ENCODE assay signal across 9 mouse cellular contexts in the genomic region with DNA sequence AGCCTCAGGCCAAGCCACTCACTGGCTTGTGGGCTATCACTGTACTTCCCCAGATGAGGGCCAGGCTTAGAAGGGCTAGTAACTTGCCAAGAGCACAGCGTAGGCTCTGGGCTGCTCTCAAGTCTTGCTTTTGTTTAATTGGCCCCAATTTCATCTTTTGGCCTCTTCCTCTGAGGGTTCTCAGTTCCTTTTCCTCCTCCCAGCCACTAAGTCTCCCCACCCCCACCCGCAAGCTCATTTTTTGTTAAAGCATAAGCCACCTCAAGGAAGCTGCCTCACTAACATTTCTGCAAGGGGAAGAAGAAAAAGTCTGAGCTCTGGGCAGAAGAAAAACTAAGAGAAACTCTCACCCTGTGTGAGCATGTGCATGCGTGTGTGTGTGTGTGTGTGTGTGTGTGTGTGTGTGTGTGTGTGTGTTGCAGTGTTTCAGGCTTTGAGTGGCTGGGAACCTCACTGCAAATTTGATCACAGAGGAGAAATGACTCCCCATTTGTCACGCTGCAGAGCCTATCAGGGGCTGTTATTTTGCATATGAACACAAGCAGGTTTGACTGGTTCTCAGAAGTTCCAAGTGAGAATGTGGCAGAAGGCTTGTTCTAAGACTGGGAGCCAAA. TPM values are rescaled to one million over a fixed set of nuclear protein-coding genes. Genes with fewer than 3 reads are reported as not detected.
DNase-seq lines count a peak whose midpoint lies in the region; ATAC-seq and TF ChIP-seq lines count a peak whose summit lies in the region.
"Had no signal": no experiment of that assay in that cellular context is flagged by ENCODE, and none has a peak within 500 bp of the region (broad histone marks: within the 10 kb centered on the region; RNA-seq: fewer than 3 reads in every experiment).

No protein-coding gene starts in this region.

- no peak for TF ChIP-seq CTCF in forebrain, postnatal 0 days (IDR thresholded peaks at IDR 0.05; ENCODE audit: low read depth)
- no peak for TF ChIP-seq CTCF in MEL (IDR thresholded peaks at IDR 0.05 in 2 of 3, conservative IDR thresholded peaks at IDR 0.05 in 1 of 3; ENCODE audit: control insufficient read depth in 1 of 3, insufficient read depth in 1 of 3, low read depth in 2 of 3, low read length in 3 of 3, poor library complexity in 1 of 3, severe bottlenecking in 1 of 3)

- H3K27me3 ChIP-seq in forebrain, postnatal 0 days (ENCODE audit: insufficient read depth, low read length), result peaks cover 15% of the 10 kb centered on the region
- peaks cover 12% of the 10 kb centered on the region for H3K27me3 ChIP-seq in forebrain, embryonic 11.5 days (ENCODE audit: control insufficient read depth, insufficient read depth, low read length)
- H3K27me3 ChIP-seq in MEL (ENCODE audit: control insufficient read depth in 1 of 2, insufficient read depth in 2 of 2, low read length in 2 of 2), result peaks cover 3 to 6% of the 10 kb centered on the region in 2 experiments; a peak in 2 of 4 replicates

- no peak overlapping the region for H3K4me2 ChIP-seq in forebrain, postnatal 0 days (ENCODE audit: low read depth)
- no peak overlapping the region for H3K4me2 ChIP-seq in forebrain, embryonic 11.5 days (ENCODE audit: low read depth, low read length, severe bottlenecking)

- TF ChIP-seq RAD21 in MEL (IDR thresholded peaks at IDR 0.05; ENCODE audit: low read depth, low read length), result no peak

- intact Hi-C loops in left cerebral cortex, postnatal 4 days (cut with DNase I), result no loop called here

- H3K9ac ChIP-seq in forebrain, postnatal 0 days, result no peak overlapping the region
- H3K9ac ChIP-seq in forebrain, embryonic 11.5 days (ENCODE audit: low read length), result no peak overlapping the region
- no peak overlapping the region for H3K9ac ChIP-seq in MEL (ENCODE audit: control insufficient read depth, low read depth, low read length, poor library complexity, severe bottlenecking)

- H3K4me1 ChIP-seq in forebrain, postnatal 0 days (ENCODE audit: insufficient read depth), result no peaks in the 10 kb centered on the region; the same call in 1 of the 2 replicates
- peaks cover 2% of the 10 kb centered on the region; the same call in 1 of the 2 replicates for H3K4me1 ChIP-seq in forebrain, embryonic 11.5 days (replicated peaks; ENCODE audit: control insufficient read depth, insufficient read depth, low read length)
- peaks cover 2 to 3% of the 10 kb centered on the region in 2 experiments; a peak in 1 of 4 replicates for H3K4me1 ChIP-seq in MEL (ENCODE audit: control insufficient read depth in 1 of 2, insufficient read depth in 2 of 2, low read length in 2 of 2)

- no peak overlapping the region for H3K4me3 ChIP-seq in forebrain, postnatal 0 days (ENCODE audit: low read depth, low read length)
- H3K4me3 ChIP-seq in forebrain, embryonic 11.5 days (ENCODE audit: low read depth, low read length), result no peak overlapping the region
- no peak overlapping the region for H3K4me3 ChIP-seq in MEL (ENCODE audit: control insufficient read depth in 1 of 2, insufficient read depth in 1 of 2, low read depth in 2 of 2, low read length in 2 of 2)

- no peak for DNase-seq in forebrain, postnatal 0 days
- no peak for DNase-seq in forebrain, embryonic 11.5 days (ENCODE audit: low spot score)
- DNase-seq in MEL (ENCODE audit: low read depth, low spot score), result peak; percentile 27
- peak; percentile 58 for DNase-seq in kidney, adult 9 months
- peak; percentile 75 for DNase-seq in naive thymus-derived CD4-positive, alpha-beta T cell, adult 2 months (ENCODE audit: low read depth)
- no peak for DNase-seq in left cerebral cortex, postnatal 4 days
- no peak for DNase-seq in ovary, postnatal 14 days (ENCODE audit: low spot score)
- DNase-seq in gastrocnemius, postnatal 10 days, result no peak
- DNase-seq: gastrocnemius, postnatal 36 days had no signal

- TF ChIP-seq EP300 in MEL (IDR thresholded peaks at IDR 0.05; ENCODE audit: low read depth in 1 of 2, low read length in 2 of 2), result no peak

- no peak for TF ChIP-seq POLR2A in MEL (IDR thresholded peaks at IDR 0.05; ENCODE audit: control insufficient read depth in 1 of 2, insufficient read depth in 1 of 2, low read depth in 1 of 2, low read length in 2 of 2, poor library complexity in 1 of 2)

- H3K27ac ChIP-seq in forebrain, postnatal 0 days (ENCODE audit: low read depth, low read length), result no peak overlapping the region
- H3K27ac ChIP-seq in forebrain, embryonic 11.5 days (ENCODE audit: low read depth, low read length), result no peak overlapping the region
- H3K27ac ChIP-seq in MEL (ENCODE audit: control insufficient read depth, low read depth, low read length), result no peak overlapping the region

- peak; percentile 26; the same call in 1 of the 2 replicates for ATAC-seq in forebrain, postnatal 0 days
- ATAC-seq in forebrain, embryonic 11.5 days (replicated peaks; ENCODE audit: low FRiP score), result no peak

- H3K79me2 ChIP-seq in MEL (ENCODE audit: control insufficient read depth, insufficient read depth, low read length, poor library complexity), result no peaks in the 10 kb centered on the region

- no peaks in the 10 kb centered on the region for H3K9me3 ChIP-seq in forebrain, postnatal 0 days (ENCODE audit: low read length)
- no peaks in the 10 kb centered on the region for H3K9me3 ChIP-seq in forebrain, embryonic 11.5 days (ENCODE audit: control insufficient read depth, low read length)
- no peaks in the 10 kb centered on the region for H3K9me3 ChIP-seq in MEL (replicated peaks; ENCODE audit: insufficient read depth, low read length)

- 53% methylated on average over 4 of the region's 4 CpGs for WGBS in forebrain, postnatal 0 days
- WGBS in forebrain, embryonic 11.5 days, result 58% methylated on average over 4 of the region's 4 CpGs

- H3K36me3 ChIP-seq in forebrain, postnatal 0 days (ENCODE audit: insufficient read depth), result no peaks in the 10 kb centered on the region
- no peaks in the 10 kb centered on the region for H3K36me3 ChIP-seq in forebrain, embryonic 11.5 days (ENCODE audit: control insufficient read depth, insufficient read depth, low read length)
- no peaks in the 10 kb centered on the region for H3K36me3 ChIP-seq in MEL (ENCODE audit: control insufficient read depth in 1 of 2, insufficient read depth in 2 of 2, low read length in 2 of 2)

TF ChIP-seq in MEL, 35 proteins besides CTCF, POLR2A, EP300 and RAD21:
- TF ChIP-seq MAX (IDR thresholded peaks at IDR 0.05; ENCODE audit: low read length) (no peak), TBP (IDR thresholded peaks at IDR 0.05; ENCODE audit: low read depth, low read length) (no peak), MAZ (IDR thresholded peaks at IDR 0.05; ENCODE audit: low read depth, low read length) (no peak)

RNA-seq across cellular contexts. Expression of gene Plekhg6, which starts 12.7 kb away (rescaled TPM):
- total RNA-seq in forebrain, postnatal 0 days (2014; rRNA removed), result 0.15 and 1.00 TPM in 2 replicates
- polyA plus RNA-seq in forebrain, postnatal 0 days (2015; fragmentation: Nextera tagmentation; extraction: Ambion mirVana), result 0.16 TPM in 2 replicates
- 0.12 and 0.19 TPM in 2 replicates for polyA plus RNA-seq in forebrain, embryonic 11.5 days (2014; fragmentation: Nextera tagmentation; extraction: Ambion mirVana)
- not detected in 2 replicates for total RNA-seq in MEL (2012; rRNA removed)
- polyA plus RNA-seq in MEL (2012; ENCODE audit: insufficient read depth in 1 of 2, insufficient read length in 2 of 2, low read depth in 1 of 2, low replicate concordance in 2 of 2, missing spikeins in 1 of 2), result under 1 TPM in 1 of 2 experiments, not detected in 1; 0.13 TPM
- not detected for total RNA-seq in left cerebral cortex, postnatal 4 days (2021)
- total RNA-seq in gastrocnemius, postnatal 10 days (2021), result under 1 TPM in 1 of 2 experiments, not detected in 1; 0.07 TPM
- total RNA-seq: gastrocnemius, postnatal 36 days had no signal

RNA-seq across cellular contexts. Expression of gene Tnfrsf1a, which starts 18.7 kb away (rescaled TPM):
- total RNA-seq in forebrain, postnatal 0 days (2014; rRNA removed), result 6.8 and 12.1 TPM in 2 replicates
- polyA plus RNA-seq in forebrain, postnatal 0 days (2015; fragmentation: Nextera tagmentation; extraction: Ambion mirVana), result 13.2 and 13.6 TPM in 2 replicates
- 24.0 and 25.9 TPM in 2 replicates for polyA plus RNA-seq in forebrain, embryonic 11.5 days (2014; fragmentation: Nextera tagmentation; extraction: Ambion mirVana)
- total RNA-seq in MEL (2012; rRNA removed), result 16.6 and 22.0 TPM in 2 replicates
- polyA plus RNA-seq in MEL (2012; ENCODE audit: insufficient read depth in 1 of 2, insufficient read length in 2 of 2, low read depth in 1 of 2, low replicate concordance in 2 of 2, missing spikeins in 1 of 2), result 10 to 100 TPM in 1 of 2 experiments, not detected in 1; 43.4 TPM
- 10 to 100 TPM; 11.2 to 12.0 TPM for total RNA-seq in left cerebral cortex, postnatal 4 days (2021)
- 10 to 100 TPM; 43.8 to 58.8 TPM for total RNA-seq in gastrocnemius, postnatal 10 days (2021)

RNA-seq across cellular contexts. Expression of gene Scnn1a, which starts 47.4 kb away (rescaled TPM):
- total RNA-seq in forebrain, postnatal 0 days (2014; rRNA removed), result 0.67 and 1.2 TPM in 2 replicates
- polyA plus RNA-seq in forebrain, postnatal 0 days (2015; fragmentation: Nextera tagmentation; extraction: Ambion mirVana), result 1.0 and 1.5 TPM in 2 replicates
- 0.21 and 0.28 TPM in 2 replicates for polyA plus RNA-seq in forebrain, embryonic 11.5 days (2014; fragmentation: Nextera tagmentation; extraction: Ambion mirVana)
- 0.07 TPM in 1 of 2 replicates, not detected in the other for total RNA-seq in MEL (2012; rRNA removed)
- under 1 TPM in 1 of 2 experiments, not detected in 1; 0.50 TPM for polyA plus RNA-seq in MEL (2012; ENCODE audit: insufficient read depth in 1 of 2, insufficient read length in 2 of 2, low read depth in 1 of 2, low replicate concordance in 2 of 2, missing spikeins in 1 of 2)
- 1 to 10 TPM; 1.5 to 2.1 TPM for total RNA-seq in left cerebral cortex, postnatal 4 days (2021)
- under 1 TPM; 0.31 to 0.43 TPM for total RNA-seq in gastrocnemius, postnatal 10 days (2021)

RNA-seq across cellular contexts. Expression of gene Ltbr, which starts 54.2 kb away (rescaled TPM):
- 14.9 and 19.9 TPM in 2 replicates for total RNA-seq in forebrain, postnatal 0 days (2014; rRNA removed)
- 11.4 and 14.8 TPM in 2 replicates for polyA plus RNA-seq in forebrain, postnatal 0 days (2015; fragmentation: Nextera tagmentation; extraction: Ambion mirVana)
- 15.6 and 16.6 TPM in 2 replicates for polyA plus RNA-seq in forebrain, embryonic 11.5 days (2014; fragmentation: Nextera tagmentation; extraction: Ambion mirVana)
- 35.0 and 47.6 TPM in 2 replicates for total RNA-seq in MEL (2012; rRNA removed)
- 10 to 100 TPM in 1 of 2 experiments, not detected in 1; 64.2 TPM for polyA plus RNA-seq in MEL (2012; ENCODE audit: insufficient read depth in 1 of 2, insufficient read length in 2 of 2, low read depth in 1 of 2, low replicate concordance in 2 of 2, missing spikeins in 1 of 2)
- 10 to 100 TPM in 1 of 2 experiments, 1 to 10 TPM in 1; 9.6 to 10.7 TPM for total RNA-seq in left cerebral cortex, postnatal 4 days (2021)
- total RNA-seq in gastrocnemius, postnatal 10 days (2021), result 10 to 100 TPM; 34.0 to 36.1 TPM

Comparison
In these comparisons a context has a peak if more than half of its experiments do, and no peak if none do; other contexts are left out.
1. DNase-seq: peak in MEL (single experiment), kidney, adult 9 months (single experiment) and naive thymus-derived CD4-positive, alpha-beta T cell, adult 2 months (single experiment); none in forebrain, postnatal 0 days (single experiment), forebrain, embryonic 11.5 days (single experiment), left cerebral cortex, postnatal 4 days (single experiment), ovary, postnatal 14 days (single experiment) and gastrocnemius, postnatal 10 days (single experiment).